Mouse (Mus musculus) liver, embryonic 12.5 days (tissue): ENCODE measurements around the gene Tbx19. TPM values are rescaled to one million over a fixed set of nuclear protein-coding genes. Genes with fewer than 3 reads are reported as not detected.

Experiments used
- ATAC-seq: fragments of 200-750 bp; cut with Nextera tagmentation; 2 replicates; pipeline ENCODE4 v1.8.0; 2017; ENCODE audit warnings: moderate number of reproducible peaks, mild to moderate bottlenecking, moderate library complexity
- H3K27ac ChIP-seq: fragments of 300-500 bp; sonication (generic); 2 replicates; pipeline ENCODE4 v1.5.1; 2016; ENCODE audit warnings: mild to moderate bottlenecking
- H3K27me3 ChIP-seq: fragments of 300-500 bp; sonication (generic); replicated peaks from 2 replicates; pipeline ENCODE4 v1.6.1; 2016; ENCODE audit warnings: mild to moderate bottlenecking, moderate library complexity
- H3K36me3 ChIP-seq: fragments of 300-500 bp; sonication (generic); 2 replicates; pipeline ENCODE4 v1.6.1; 2016; ENCODE audit warnings: mild to moderate bottlenecking, moderate library complexity
- H3K4me1 ChIP-seq: fragments of 300-500 bp; sonication (generic); 2 replicates; pipeline ENCODE4 v1.6.1; 2016
- H3K4me2 ChIP-seq: fragments of 300-500 bp; sonication (generic); 2 replicates; pipeline ENCODE4 v1.6.1; 2016; ENCODE audit warnings: mild to moderate bottlenecking, moderate library complexity
- H3K4me3 ChIP-seq: fragments of 300-500 bp; sonication (generic); 2 replicates; pipeline ENCODE4 v1.5.1; 2016; ENCODE audit warnings: mild to moderate bottlenecking, moderate library complexity
- H3K9ac ChIP-seq: fragments of 300-500 bp; sonication (generic); 2 replicates; pipeline ENCODE4 v1.6.1; 2016; ENCODE audit warnings: mild to moderate bottlenecking, moderate library complexity
- H3K9me3 ChIP-seq: fragments of 300-500 bp; sonication (generic); replicated peaks from 2 replicates; pipeline ENCODE4 v1.6.1; 2016; ENCODE audit warnings: mild to moderate bottlenecking, moderate library complexity
- WGBS: fragments of 180-500 bp; shearing (Covaris S2); methylation state at CpG from one replicate; pipeline ENCODE4 v1.1.7; 2016; ENCODE audit not compliant: insufficient replicate concordance; 5-methylcytosine and 5-hydroxymethylcytosine counted together
- polyA plus RNA-seq: library from polyadenylated mRNA; unstranded; fragments of >200 nt; fragmentation: Nextera tagmentation; extraction: Ambion mirVana; gene quantifications from 2 replicates; pipeline ENCODE4 v1.2.1, GENCODE M21; 2016

The Tbx19 gene
- polyA plus RNA-seq, 1 experiment from 2014 or later, result not detected

DNA sequence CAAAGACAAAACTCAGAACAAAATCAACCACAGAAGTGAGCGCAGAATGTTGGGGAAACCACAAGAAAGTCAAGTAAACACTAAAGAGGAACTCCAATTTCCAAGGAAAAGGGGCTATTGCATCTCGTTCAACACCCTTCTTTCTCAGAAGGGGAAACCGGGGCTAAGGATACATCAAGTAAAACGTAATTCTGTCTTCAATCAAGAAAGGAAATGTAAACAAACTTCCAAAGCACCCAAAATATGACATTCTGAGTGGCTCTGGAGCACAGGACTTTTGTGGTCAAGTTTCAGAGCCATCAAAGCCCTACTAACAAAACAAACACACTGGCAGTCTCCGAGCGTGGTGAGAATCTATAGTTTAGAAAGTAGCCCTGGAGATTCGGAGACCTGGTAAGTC lies 32.9 kb upstream of the Tbx19 start:
- peak overlapping the region; percentile 82 for H3K4me3 ChIP-seq
- no peak for ATAC-seq
- peak overlapping the region; percentile 89 for H3K27ac ChIP-seq
- H3K36me3 ChIP-seq, result no peaks in the 10 kb centered on the region
- H3K4me1 ChIP-seq, result peaks cover 40% of the 10 kb centered on the region
- whole genome bisulfite sequencing, result 2% methylated on average over 7 of the region's 7 CpGs
- H3K4me2 ChIP-seq, result peak overlapping the region; percentile 97
- H3K27me3 ChIP-seq, result no peaks in the 10 kb centered on the region
- H3K9me3 ChIP-seq, result no peaks in the 10 kb centered on the region
- H3K9ac ChIP-seq, result peak overlapping the region; percentile 82

DNA sequence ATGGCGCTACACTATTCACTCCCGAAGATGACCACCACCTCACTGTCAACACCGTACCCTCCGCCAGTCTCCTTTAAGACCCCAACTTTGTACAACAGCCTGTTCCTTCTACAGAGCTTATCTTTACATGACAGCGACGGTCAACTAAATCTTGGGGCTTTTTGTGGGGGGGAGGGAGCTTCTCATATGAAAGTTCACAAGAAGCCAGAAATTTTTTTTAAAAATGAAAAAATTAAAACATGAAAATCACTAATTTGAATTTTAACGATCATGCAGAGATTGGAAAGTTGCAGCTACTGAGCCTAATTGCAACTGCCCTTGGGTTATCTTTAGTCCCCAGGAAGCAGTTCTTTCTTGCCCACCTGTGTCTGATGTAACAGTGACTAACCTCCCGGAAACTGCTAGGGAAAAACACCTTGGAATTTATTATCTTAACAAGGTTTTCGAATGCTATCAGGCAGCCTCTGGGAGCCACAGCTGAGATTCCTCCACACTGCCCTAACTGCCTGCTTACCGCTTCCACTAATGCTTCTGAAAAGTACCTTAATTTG lies 32.2 kb upstream of the Tbx19 start:
- Histone ChIP-seq H3K36me3 (no peaks in the 10 kb centered on the region), H3K9ac (peak overlapping the region; percentile 82; the same call in 1 of the 2 replicates), H3K27ac (peak overlapping the region; percentile 89; the same call in 1 of the 2 replicates), H3K4me1 (peaks cover 40% of the 10 kb centered on the region), H3K9me3 (no peaks in the 10 kb centered on the region), H3K4me2 (peak overlapping the region; percentile 97), H3K4me3 (peak overlapping the region; percentile 82), H3K27me3 (no peaks in the 10 kb centered on the region)
- WGBS, result 19% methylated on average over 10 of the region's 10 CpGs
- no peak for ATAC-seq

DNA sequence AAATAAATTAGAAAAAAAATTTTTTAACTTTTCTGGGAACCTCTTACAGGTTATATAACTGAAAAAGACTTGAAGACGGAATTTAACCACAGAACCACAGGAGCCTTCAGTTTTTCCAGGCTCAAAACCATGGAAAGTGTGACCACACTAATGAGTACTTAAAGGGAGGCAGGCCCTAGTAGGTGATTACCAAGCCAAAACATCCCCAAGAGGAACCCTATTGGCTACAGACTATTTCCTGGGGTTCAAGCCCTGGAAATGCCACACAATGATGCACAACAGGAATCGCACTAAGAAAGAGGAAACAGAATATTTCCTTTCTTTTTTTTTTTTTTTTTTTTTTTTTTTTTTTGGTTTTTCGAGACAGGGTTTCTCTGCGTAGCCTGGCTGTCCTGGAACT lies 31.5 kb upstream of the Tbx19 start:
- no peak overlapping the region for H3K9ac ChIP-seq
- H3K9me3 ChIP-seq, result no peaks in the 10 kb centered on the region
- H3K27ac ChIP-seq, result no peak overlapping the region
- no peak for ATAC-seq
- 31% methylated on average over 4 of the region's 4 CpGs for WGBS
- H3K27me3 ChIP-seq, result no peaks in the 10 kb centered on the region
- H3K4me1 ChIP-seq, result peaks cover 39% of the 10 kb centered on the region
- no peak overlapping the region for H3K4me2 ChIP-seq
- 0 out of 2 replicates have a peak, but pooled peaks cover 4% of the 10 kb centered on the region for H3K36me3 ChIP-seq
- no peak overlapping the region for H3K4me3 ChIP-seq

DNA sequence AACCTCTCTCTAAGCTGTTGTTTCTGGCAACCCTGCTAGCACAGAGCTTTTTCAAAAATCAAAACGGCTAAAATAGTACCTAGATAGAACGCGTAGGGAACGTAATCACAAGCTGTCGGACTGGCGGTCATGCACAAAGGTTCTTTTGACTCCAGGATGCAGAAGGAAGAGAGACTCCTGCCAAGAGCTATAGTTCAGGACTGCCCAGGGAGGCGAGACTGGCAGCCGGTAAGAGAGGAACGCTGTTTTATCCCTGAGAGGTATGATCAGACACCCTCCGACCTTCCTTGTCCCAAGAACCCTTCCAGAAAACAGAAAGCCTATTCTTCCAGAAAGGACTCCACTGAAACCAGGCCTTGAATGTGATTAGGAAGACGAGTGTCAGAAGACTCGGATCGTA lies 31.0 kb upstream of the Tbx19 start:
- Histone ChIP-seq H3K27ac (no peak overlapping the region), H3K9ac (no peak overlapping the region), H3K27me3 (no peaks in the 10 kb centered on the region), H3K4me1 (peaks cover 41% of the 10 kb centered on the region), H3K36me3 (0 out of 2 replicates have a peak, but pooled peaks cover 6% of the 10 kb centered on the region), H3K4me2 (no peak overlapping the region), H3K4me3 (no peak overlapping the region), H3K9me3 (no peaks in the 10 kb centered on the region)
- WGBS, result 83% methylated on average over 13 of the region's 13 CpGs
- no peak for ATAC-seq

DNA sequence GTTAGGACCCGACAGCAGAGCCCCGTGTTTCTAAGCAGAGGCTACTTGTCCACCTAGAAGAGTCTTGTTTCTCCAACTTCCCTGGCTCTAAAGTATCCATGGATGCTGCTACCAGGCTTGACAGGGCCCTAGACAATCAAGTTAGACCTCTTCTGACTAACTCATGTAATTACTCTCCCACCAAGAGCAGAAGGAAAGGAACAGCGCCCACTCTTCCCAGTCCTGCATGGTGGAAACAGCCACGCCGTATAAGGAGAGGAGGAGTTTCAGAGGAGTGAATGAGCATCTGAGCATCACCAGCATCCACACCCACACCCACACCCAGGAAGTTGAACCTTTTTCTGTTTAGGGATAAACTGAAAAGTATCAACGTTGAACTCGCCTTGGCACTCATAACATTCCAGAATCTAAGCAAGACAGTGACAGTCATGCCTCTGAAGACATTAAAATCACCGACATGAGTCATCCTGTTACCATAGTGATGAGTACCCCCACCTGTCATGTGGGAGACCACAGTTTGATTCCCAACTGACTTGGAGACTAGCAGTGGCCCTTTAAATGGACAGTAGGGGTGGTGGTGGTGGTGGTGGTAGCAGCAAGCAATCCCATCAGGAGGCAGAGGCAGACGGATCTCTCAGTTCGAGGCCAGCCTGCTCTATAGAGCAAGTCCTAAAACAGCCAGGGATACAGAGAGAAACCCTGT lies 30.1 kb upstream of the Tbx19 start:
- H3K4me1 ChIP-seq, result peaks cover 41% of the 10 kb centered on the region
- no peak for ATAC-seq
- WGBS, result 80% methylated on average over 10 of the region's 10 CpGs
- H3K27me3 ChIP-seq, result no peaks in the 10 kb centered on the region
- no peak overlapping the region for H3K27ac ChIP-seq
- H3K9me3 ChIP-seq, result no peaks in the 10 kb centered on the region
- 0 out of 2 replicates have a peak, but pooled peaks cover 6% of the 10 kb centered on the region for H3K36me3 ChIP-seq
- H3K4me3 ChIP-seq, result no peak overlapping the region
- H3K9ac ChIP-seq, result no peak overlapping the region
- no peak overlapping the region for H3K4me2 ChIP-seq

DNA sequence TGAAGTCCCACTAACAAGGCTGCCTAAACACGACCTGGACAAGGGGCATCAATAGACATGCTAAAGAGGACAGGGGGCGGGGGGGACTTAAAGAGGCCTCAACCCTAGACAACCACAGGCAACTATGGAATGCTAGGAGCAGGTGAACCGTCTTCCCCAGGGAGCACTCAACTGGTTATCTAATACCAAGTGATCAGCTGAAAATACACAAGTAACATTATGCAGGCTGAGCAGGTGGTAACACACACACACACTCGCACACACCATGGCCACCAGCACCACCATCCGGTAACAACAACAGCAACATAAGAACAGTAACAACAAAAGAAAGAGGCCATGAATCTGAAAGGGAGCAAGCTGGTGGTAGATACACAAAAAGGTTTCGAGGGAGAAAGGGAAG lies 29.5 kb upstream of the Tbx19 start:
- WGBS, result 71% methylated on average over 6 of the region's 6 CpGs
- Histone ChIP-seq H3K9ac (no peak overlapping the region), H3K36me3 (peaks cover 10% of the 10 kb centered on the region; the same call in 1 of the 2 replicates), H3K27ac (no peak overlapping the region), H3K4me3 (no peak overlapping the region), H3K4me1 (peaks cover 35% of the 10 kb centered on the region), H3K27me3 (no peaks in the 10 kb centered on the region), H3K9me3 (no peaks in the 10 kb centered on the region), H3K4me2 (no peak overlapping the region)
- no peak for ATAC-seq

DNA sequence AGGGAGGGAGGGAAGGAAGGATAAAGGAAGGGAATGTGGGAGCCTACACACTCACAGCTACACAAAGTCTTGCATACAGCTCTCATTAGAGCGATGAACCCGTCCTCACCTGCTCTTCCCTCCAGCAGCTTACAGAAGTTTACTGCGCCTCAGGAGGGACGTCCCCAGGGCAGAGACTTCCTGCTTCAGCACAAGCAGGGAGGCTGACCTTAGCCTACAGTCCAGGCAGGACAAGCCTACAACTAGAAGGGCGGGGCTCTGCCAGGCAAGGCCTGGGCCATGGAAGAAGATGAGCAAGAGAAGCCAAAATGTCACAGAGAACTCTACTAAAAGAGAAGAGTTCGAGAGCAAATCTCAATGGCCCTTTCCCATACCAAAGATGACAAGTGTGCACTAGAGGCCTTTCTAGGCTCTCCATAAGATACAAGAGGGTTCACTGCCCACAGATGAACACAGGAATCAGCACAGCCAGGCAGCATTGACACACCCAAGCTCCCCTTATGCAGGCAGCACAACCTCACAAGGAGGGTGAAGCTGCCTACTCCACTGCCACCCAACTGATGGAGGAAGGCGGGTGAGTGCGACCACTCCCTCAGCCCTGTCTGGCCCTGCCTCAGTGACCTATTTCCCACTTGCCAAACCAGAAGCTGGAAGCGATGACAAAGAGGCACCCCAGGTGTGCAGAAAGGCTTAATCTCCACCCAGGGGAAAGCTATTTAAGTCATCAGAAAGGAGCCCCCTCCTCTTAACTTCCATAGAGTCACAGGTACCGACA lies 28.4 kb upstream of the Tbx19 start:
- Histone ChIP-seq H3K4me2 (no peak overlapping the region), H3K9ac (no peak overlapping the region), H3K27ac (no peak overlapping the region), H3K4me1 (peaks cover 29% of the 10 kb centered on the region), H3K27me3 (no peaks in the 10 kb centered on the region), H3K9me3 (no peaks in the 10 kb centered on the region), H3K36me3 (peaks cover 14% of the 10 kb centered on the region; the same call in 1 of the 2 replicates), H3K4me3 (no peak overlapping the region)
- WGBS, result 56% methylated on average over 10 of the region's 10 CpGs
- ATAC-seq, result no peak

DNA sequence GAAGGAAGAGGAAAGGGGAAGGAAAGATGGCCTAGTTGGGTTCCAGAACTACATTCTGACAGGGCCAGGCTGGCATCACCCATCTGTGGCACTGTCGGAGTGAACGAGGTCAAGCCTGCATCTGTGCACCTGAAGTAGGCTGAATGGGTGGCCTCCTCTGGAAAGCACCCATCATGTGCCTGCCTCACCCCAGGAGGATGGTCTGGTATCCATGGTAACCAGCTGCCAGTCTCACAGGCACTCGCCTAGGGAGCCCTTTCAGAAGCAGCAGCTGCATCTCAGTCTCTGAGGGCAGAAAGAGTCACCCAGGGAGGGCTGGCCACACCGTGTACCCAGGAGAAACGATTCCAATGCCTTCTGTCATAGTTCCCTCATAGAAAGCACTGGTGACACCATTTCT lies 26.8 kb upstream of the Tbx19 start:
- whole genome bisulfite sequencing, result 42% methylated on average over 5 of the region's 5 CpGs
- Histone ChIP-seq H3K27me3 (no peaks in the 10 kb centered on the region), H3K4me1 (peaks cover 15% of the 10 kb centered on the region), H3K36me3 (peaks cover 29% of the 10 kb centered on the region), H3K9ac (no peak overlapping the region), H3K9me3 (no peaks in the 10 kb centered on the region), H3K27ac (no peak overlapping the region), H3K4me3 (no peak overlapping the region), H3K4me2 (no peak overlapping the region)
- ATAC-seq, result no peak

DNA sequence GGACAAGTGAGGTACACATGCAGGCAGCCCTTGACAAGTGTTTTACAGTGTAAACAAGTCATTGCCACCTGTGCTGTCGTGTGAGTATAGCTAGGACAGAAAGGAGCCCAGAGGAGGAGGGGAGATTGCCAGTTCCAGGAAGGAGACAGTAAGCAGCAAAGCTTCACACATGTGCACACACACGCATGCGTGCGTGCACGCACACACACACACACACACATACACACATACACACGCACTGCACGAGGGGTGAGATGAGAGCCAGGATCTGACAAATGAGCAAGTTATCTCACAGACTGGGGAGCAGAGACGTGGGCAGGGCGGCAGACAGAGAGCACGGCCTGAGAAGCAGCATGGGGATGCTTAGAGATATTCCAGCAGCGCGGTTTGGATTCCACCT lies 25.9 kb upstream of the Tbx19 start:
- ATAC-seq, result peak; percentile 16; the same call in 1 of the 2 replicates

DNA sequence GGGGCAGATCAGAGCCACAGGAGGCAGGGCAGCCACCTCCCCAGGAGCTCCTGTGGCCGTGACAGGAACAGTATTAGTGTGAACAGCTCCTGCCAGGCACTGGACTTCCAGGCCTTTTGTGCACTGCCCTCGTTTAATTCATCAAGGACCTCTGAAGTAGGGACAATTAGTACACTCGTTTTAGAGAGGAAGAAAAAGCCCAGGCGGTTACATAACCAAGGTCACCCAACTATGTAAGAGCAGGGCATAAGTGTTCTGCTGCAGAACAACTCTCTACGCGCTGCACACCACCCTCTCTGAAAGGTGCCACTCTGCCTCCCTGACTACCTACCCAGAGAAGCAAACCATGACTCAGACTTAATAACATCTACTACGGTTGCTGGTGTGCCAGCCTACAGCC lies 24.5 kb upstream of the Tbx19 start:
- Histone ChIP-seq H3K9me3 (no peaks in the 10 kb centered on the region), H3K27ac (no peak overlapping the region), H3K4me3 (no peak overlapping the region), H3K36me3 (peaks cover 40% of the 10 kb centered on the region), H3K9ac (no peak overlapping the region), H3K27me3 (no peaks in the 10 kb centered on the region), H3K4me1 (peaks cover 14% of the 10 kb centered on the region), H3K4me2 (no peak overlapping the region)
- no peak for ATAC-seq
- WGBS, result 71% methylated on average over 7 of the region's 7 CpGs

More for the DNA sequence above, 25.9 kb upstream of the Tbx19 start:
- H3K9ac ChIP-seq, result no peak overlapping the region
- 75% methylated on average over 12 of the region's 12 CpGs for WGBS
- no peak overlapping the region for H3K27ac ChIP-seq
- H3K9me3 ChIP-seq, result no peaks in the 10 kb centered on the region
- H3K4me1 ChIP-seq, result peaks cover 14% of the 10 kb centered on the region
- no peaks in the 10 kb centered on the region for H3K27me3 ChIP-seq
- H3K4me2 ChIP-seq, result no peak overlapping the region
- H3K4me3 ChIP-seq, result no peak overlapping the region
- peaks cover 36% of the 10 kb centered on the region for H3K36me3 ChIP-seq

DNA sequence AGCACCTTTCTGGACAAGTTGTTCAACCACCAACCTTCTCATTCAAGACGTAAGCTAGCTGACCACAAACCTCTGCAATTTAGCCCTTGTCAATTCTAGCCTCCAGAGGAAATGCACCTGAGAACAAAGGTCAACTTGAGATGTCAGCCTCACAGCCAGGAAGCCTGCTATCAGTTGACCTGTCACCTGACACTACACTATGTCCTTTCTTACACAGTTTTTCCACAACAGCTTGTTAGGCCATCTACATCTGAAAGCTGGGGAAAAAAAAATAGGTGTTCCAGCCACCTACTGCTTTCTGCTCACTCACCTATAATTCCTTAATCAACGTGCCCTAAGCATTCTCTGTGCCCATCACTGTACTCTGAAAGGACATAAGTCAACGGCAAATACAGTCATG lies 23.6 kb upstream of the Tbx19 start:
- H3K9ac ChIP-seq, result no peak overlapping the region
- no peak for ATAC-seq
- peaks cover 12% of the 10 kb centered on the region for H3K4me1 ChIP-seq
- H3K9me3 ChIP-seq, result no peaks in the 10 kb centered on the region
- H3K27me3 ChIP-seq, result no peaks in the 10 kb centered on the region
- peaks cover 40% of the 10 kb centered on the region for H3K36me3 ChIP-seq
- WGBS, result 63% methylated on average over 3 of the region's 3 CpGs
- H3K4me3 ChIP-seq, result no peak overlapping the region
- H3K27ac ChIP-seq, result no peak overlapping the region
- H3K4me2 ChIP-seq, result no peak overlapping the region

DNA sequence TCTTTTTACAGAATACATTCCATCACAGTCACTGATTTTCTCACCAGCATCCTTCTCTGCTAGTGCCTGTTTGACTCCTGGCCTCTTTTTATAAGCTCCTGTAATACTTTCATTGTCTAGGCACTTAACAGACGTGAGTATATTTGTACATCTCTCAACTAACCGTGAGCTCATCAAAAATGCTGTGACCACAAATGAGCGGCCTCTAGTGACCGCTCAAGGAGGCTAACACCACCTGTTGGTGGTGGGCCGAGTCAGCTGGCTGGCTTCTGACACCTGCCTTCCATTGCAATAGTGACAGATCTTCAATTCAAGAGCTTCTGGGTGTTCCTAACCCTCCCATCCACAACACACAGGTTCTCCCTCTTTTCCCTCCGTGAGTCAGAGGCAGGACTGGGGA lies 22.8 kb upstream of the Tbx19 start:
- no peak for ATAC-seq
- peaks cover 44% of the 10 kb centered on the region for H3K36me3 ChIP-seq
- no peaks in the 10 kb centered on the region for H3K27me3 ChIP-seq
- no peak overlapping the region for H3K9ac ChIP-seq
- no peak overlapping the region for H3K4me3 ChIP-seq
- no peaks in the 10 kb centered on the region for H3K9me3 ChIP-seq
- no peak overlapping the region for H3K27ac ChIP-seq
- no peak overlapping the region for H3K4me2 ChIP-seq
- 71% methylated on average over 6 of the region's 6 CpGs for WGBS
- peaks cover 7% of the 10 kb centered on the region; the same call in 1 of the 2 replicates for H3K4me1 ChIP-seq
